Mouse (Mus musculus) regulatory T cell (primary cell): ENCODE data around the gene Ckm.

Experiments used
- in situ Hi-C: fragments of 300-600 bp; cut with MboI, MseI; formaldehyde crosslinking; loops from one replicate; pipeline ENCODE4 v1.15.1; 2025; ENCODE audit warnings: high pct_unique_total_duplicates

The Ckm gene

DNA sequence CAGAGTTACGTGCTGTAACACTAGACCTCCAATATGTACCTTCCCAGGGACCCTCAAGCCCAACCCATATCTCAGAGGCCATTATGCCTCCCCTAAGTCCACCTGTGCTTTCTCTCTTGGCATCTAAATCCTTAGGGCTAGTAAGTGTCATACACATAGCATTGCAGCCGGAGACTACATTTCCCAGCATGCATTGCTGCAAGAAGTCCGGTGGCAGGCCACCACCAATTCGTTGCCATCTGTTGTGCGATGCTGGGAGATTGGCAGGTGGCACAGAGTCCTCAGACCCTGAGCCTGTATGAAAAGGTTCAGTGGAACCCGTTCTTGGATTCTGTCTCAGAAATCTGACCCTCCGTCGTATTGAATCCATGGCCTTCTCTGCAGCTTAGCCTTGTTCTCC is 25.1 kb downstream of the Ckm start:
- in situ Hi-C loops: no loop called here

DNA sequence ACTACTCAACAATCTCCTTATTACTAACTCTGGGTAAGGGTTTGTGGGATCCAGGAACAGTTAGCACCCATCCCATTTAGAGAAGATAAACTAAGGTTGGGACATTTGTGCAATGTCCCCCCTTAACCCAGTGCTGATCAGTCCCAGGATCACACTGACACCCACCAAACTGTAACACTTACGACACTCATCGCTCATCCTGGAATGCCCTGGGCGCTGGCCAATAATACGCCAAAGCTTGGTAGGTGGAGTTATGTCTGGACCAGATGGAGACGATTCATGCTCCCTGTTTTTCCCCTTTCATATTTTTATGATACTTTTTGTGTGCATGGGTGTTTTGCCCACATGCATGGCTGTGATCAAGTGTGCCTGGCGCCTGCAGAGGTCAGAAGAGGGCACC is 25.8 kb downstream of the Ckm start:
- in situ Hi-C loops: no loop called here

DNA sequence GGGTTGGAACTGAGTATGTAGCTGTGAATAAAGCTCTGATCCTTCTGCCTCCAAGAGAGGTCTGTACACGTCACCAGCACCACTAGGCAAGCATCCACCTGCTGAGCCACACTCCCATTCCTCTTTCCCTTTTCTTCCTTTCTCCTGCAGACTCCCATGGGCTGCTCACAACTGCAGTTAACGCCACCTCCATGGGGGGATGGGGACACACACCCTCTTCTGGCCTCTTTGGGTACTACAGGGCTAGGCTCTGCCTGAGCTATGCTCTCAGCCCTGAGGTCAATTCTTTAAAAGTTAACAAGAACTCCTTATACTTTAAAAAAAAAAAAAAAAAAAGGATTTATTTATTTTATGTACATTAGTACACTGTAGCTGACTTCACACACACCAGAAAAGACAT is 27.9 kb downstream of the Ckm start:
- in situ Hi-C loops: no loop called here

DNA sequence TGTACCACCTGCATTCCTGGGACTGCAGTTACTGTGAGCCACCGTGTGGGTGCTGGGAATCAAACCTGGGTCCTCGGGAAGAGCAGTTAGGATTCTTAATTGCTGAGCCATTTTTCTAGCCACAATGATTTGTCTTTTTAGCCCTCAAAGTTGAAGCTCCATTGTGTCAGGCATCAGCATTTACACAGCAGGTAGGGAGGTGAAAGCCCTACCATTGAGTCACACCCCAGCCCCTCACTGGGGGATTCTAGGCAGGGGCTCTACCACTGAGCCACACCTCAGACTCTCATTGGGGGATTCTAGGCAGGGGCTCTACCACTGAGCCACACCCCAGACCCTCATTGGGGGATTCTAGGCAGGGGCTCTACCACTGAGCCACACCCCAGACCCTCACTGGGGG is 31.7 kb downstream of the Ckm start:
- in situ Hi-C loops: no loop called here

DNA sequence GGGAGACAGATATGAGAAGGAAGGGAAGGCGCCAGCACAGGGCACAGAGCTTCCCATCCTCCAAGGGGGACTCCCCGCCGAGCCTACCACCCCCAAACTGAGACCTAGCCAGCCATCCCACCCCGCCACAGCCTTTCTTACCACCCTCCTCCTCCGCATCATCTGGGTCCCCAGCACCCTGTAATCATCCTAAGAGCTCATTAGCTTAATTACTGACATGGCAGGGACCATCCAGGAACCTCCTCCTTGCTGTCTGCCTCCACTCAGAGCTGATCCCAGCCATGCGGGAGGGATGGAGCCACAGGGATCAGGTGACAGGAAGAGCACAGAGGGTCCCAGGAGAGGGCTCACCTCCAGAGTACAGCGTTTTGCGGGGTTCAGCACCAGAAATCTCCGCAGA is 32.5 kb downstream of the Ckm start:
- in situ Hi-C loops: no loop called here

DNA sequence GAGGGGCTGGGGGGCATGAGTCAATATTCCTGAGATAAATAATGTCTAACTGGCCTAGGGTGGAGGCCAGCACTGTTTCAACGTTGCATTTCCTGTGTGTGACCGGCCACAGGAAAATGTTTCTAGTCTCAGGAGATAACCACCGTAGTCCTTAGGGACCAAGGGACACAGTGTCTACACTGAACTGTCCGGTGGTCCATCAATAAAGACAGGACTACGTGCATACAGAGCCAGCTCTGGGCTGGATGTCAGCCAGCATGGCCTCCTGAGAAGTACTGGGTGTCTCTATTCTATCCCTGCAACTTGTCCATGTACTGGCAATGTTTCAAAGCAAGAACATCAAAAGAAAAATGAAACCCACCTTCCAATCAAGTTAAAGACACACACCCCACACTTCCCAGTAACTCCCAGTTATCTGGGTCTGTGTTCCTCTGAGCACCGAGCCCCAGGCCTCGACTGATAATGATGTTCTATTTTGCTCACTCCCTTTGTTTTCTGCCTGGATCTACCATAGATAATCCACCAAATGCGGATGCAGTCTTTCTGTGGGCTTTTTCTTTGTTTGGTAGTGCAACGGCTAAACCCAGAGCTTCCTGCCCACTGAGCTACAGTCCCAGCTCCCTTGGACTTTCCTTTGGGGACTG is 37.0 kb downstream of the Ckm start:
- in situ Hi-C loops: no loop called here

DNA sequence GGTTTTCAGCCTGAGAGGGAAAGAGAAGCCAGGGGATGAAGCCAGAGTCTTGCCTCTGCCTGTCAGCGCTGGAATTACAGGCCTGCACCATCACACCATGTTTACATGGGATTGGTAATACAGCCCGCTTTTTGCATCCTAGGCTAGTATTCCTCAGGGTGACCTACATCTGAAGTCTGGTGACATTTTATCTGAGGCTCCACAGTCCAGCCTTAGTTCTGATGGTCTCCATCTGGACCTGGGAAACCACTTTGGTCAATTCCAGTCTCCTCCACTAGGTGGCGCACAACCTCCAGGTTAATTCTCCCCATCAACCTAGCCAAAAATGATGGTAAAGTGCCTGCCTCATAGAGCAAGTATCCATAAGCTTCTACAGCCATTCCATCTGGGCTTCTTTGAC is 38.8 kb downstream of the Ckm start:
- in situ Hi-C loops: no loop called here

DNA sequence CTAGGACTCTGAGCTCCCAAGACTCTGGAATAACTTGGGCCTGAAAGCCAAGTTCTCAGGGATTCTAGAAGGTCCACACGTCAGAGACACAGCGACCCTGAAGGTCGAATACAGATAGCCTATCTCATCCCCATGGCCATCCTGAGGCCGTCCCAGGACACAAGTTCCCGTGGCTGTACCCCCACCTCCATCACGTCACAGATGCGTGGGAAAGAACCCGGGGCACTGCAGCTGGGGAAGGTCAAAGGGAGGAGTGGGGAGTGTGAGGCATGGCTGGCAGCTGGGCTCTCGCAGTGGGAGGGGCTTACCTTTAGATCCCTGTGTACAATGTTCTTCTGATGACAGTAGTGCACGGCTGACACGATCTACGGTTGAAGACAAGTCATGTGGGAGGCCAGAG is 40.2 kb downstream of the Ckm start:
- in situ Hi-C loops: loop anchor here (5.0 kb wide), 1 partner anchor 98 kb away; no protein-coding TSS in a partner anchor

DNA sequence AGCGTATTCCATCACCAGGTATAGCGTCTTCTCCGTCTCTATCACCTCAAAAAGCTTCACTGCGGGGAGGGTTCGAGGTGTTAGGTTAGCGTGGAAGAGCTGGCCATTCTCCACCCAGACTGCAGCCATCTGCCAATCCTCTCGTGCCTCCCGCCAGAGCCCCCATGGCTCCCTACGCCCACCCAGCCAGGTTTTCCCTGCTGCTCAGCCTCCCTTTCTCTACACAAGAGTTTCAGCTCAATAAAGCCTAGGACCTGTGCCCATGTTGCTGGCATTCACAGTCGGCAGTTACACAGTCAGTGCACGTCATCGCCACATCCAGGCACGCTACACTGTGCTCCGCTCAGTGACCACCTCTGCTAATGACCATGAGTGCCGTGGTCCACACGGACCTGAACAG is 43.1 kb downstream of the Ckm start:
- in situ Hi-C loops: loop anchor here (5.0 kb wide), 1 partner anchor 95 kb away; no protein-coding TSS in a partner anchor

DNA sequence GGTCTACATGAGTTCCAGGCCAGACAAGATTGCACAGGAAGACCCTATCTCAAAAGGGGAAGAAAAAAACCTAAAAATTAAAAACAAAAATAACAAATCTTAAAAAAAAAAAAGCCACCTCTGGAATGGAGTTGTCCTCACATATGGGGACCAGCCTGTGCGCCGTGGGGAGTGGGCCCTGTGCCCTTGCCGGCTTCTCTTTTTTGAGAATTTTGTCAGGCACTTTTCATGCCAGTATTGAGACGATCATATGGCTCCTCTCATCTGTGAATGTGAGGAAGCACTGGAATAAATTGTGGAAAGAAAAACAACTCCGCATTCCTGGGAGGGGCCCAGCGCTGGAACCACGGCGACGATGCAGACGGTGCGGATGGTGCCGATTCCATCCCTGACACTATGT is 44.6 kb downstream of the Ckm start:
- in situ Hi-C loops: loop anchor here (5.0 kb wide), 1 partner anchor 93 kb away; no protein-coding TSS in a partner anchor

DNA sequence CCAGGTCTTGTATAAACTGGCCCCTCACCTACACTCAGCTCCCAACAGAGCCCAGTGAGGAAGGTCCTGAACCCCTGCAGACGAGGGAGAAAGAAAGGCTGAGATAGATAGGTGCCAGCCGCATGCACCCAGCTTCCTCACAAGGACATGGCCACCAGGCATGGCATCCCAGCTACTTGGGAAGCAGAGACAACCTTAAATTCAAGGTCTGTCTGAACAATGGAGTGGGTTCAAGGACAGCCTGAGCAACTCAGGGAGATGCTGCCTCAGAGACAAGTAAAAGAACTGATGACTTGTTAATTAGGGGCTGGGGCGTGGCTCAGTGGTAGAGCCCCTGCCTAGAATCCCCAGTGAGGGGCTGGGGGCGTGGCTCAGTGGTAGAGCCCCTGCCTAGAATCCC is 50.6 kb downstream of the Ckm start:
- in situ Hi-C loops: no loop called here

DNA sequence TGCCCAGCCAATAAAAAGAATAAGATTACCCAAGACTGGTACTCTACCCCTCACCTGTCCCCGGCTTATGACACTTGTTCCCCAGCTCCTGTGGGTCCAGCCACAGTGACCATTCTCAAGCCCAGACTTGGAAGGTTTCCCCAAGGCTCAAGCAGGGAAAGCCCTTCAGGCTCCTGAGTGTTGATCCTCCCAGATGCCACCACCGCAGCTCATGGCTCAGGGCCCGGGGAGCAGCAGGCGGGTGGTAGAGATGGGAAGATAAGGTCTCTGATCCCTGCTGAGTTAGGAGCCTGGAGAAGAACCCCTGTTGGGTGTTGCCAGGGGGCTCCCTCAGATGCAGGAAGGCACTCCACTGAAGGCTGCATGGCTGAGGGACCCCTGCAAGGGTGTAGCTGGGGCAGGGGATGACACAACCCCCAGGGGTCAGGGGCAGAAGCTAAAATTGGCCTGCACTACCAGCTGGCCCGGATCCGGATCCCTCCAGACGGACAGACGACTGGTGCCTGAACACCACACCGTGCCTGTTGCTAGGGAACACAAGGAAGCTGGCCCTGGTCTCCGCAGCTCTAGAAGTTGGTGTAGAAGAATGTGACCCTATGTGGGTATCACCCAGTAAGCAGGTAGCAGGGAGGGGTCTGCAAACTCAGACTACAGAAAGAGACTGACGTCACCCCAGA is 51.4 kb downstream of the Ckm start:
- in situ Hi-C loops: no loop called here

DNA sequence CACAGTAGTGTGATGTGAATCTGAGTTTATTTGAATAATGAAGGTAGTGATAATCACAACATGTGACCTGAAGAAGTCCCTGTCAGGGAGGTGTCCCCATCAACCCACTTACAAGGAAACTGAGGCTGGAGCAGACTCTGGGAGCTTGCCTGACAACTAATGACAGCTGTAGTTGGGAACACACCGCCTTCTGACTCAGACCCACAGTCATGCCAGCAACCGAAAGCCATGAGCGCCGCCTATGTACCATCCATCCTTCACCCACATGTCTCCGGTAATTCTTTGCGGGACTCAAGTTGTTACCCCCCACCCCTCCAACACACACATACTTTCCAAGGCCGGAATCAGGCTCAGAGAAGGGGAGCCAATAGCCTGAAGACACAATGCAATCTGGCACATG is 52.1 kb downstream of the Ckm start:
- in situ Hi-C loops: no loop called here

DNA sequence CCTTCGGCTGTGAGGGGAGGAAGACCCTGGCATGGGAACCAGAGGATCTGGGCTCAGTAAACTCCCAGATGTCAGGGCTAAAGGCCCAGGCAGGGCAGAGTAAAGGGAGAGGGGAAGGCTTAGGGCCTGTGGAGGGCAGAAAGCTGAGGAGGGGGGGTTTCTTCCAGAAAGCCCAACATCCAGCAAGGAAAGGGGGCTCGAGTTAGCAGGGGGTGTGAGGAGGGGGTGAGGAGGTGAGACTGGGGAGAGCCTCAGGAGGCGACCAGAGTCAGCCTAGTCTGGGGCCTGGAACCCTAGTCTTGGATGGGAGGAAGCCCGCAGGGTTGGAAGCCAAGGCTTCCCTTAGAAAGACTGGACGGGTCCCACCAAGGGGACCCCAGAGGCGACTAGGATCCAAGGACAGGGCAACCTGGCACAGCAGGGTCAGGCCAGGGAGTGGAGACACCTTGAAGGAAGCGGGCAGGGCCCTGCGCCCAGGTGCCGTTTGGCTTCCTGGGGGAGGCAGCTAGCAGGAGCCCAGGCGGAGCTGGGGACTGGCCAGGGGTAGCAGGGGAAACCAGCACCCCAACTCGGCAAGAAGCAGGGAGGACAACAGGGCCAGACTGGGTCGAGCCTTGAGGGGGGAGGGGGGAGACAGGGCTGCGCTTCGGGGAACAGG is 53.0 kb downstream of the Ckm start:
- in situ Hi-C loops: no loop called here

DNA sequence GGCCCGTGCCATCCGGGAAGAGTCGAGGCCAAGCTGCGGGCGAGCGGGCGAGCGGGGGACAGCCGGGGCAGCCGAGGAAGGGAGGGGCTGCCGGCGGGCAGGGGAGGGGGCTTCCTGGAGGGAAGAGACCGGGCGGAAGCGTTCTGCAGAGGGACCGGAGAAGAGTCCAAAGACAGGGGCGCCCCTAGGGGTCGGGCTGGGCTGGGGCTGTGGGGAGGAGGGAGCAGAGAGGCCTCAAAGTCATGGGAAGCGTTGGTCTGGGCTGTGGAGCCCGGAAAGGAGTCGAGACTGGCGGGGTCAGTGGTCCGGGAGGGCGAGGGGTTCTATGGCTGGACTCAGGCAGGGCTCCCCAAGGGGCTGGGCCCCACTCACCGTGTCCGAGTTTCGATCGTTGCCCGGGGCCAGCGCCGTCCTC is 53.5 kb downstream of the Ckm start:
- in situ Hi-C loops: no loop called here

DNA sequence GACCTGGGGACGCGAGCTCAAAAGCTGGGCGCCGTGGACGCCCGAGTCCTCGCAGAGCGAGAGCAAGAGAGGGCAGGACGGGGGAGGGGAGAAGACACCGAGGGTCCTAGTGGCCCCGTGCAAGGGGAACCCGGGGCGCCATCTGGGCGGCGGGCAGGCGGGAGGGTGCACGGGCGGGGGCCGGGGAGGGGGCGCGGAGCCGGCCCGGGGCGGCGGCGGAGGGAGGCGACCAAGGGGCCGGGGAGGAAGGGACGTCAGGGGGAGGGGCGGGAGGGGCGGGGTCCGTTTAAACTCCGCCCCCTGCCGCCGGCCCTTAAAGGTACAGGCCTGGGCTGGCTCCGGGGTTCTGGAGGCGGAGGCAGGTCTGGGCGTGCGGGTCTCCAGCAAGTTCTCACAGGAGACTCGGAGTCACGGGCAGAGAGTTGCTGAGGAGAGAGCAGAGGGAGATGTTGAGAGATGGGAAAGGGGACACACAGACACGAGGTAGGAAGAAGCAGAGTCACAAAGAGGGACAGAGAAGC is 54.1 kb downstream of the Ckm start, which contains the start of gene Mark4:
TSS of gene Mark4 (minus strand) at position 231 of the 521 bp plus-strand sequence.
- in situ Hi-C loops: no loop called here

DNA sequence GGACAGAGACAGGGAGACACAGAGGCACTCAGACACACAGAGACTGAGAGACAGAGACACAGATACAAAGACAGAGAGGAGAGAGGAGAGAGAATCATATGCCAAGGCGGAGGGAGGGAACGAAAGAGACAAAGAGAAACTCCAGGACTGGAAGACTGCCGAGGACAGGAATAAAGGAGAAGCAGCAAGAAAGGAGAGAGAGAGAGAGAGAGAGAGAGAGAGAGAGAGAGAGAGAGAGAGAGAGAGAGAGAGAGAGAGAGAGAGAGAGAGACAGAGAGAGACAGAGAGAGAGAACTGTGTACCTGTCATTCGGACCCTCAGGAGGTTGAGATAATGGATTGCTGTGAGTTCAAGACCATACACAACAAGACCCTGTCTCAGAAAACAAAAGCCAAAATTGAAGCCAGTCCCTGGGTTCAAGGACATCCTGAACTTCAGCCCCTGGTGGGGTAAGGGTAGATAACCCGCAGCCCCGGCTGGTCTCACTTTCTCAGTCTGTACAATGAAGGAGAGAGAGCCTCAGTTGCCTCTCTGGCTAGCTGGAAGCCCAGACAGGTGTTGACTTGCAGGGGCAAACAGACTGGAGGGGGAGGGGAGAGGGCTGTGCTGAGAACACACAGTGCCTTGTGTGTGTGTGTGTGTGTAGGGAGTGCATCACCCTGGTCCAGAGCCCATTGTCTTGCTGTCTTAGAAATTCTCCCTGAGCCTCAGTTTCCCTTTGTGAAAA is 54.7 kb downstream of the Ckm start:
- in situ Hi-C loops: no loop called here

DNA sequence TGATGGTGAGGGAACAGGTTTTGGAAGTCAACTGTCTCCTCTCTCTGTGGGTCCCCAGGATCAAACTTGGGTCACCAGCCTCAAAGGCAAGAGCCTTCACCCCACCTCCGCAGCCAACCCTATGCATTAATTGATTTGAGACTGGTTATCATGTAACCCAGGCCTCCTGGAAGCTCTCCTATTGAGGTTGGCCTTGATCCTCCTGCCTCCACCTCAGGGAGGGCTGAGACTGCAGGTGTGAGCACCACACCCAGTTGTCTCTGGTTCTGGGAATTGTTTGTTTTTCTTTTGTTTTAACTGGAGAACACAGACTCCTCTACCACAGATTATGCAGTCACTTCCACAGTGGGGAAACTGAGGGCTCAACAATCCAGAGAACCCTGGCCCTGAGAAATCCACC is 55.9 kb downstream of the Ckm start:
- in situ Hi-C loops: no loop called here

DNA sequence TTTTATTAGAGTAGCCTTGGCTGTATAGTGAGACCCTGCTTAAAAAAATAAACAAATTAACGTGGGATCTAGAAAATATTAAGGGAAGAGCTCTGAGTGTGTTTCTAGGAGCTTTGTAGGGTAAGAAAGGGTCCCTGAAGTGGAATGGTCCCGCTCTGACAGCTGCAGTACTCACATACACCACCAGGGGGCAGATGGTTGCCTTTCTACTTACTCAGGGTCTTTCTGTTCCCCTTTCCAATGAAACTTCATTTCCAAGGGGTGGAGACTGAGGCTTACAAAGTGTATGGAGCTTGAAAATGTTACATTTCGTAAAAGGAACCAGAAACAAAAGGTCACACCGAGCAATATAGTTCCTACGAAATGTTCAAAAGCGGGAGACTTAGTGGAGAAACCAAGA is 56.9 kb downstream of the Ckm start:
- in situ Hi-C loops: no loop called here

DNA sequence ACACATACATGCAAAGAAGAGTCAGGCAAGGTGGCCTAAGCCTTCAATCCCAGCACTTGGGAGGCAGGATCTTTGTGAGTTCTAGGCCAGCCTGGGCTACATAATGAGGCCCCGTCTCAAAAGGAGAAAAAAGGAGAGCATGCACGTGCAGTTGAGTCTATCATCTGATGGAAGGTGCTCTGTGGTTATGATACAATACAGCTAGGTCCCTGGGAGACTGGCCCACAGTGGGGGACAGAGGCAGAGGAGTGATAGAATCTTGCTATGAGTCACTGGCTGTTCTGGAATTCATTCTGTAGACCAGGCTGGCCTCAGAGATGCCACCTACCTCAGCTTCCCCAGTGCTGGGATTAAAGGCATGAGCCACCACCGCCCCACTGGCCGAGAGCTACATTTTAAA is 57.9 kb downstream of the Ckm start:
- in situ Hi-C loops: no loop called here

DNA sequence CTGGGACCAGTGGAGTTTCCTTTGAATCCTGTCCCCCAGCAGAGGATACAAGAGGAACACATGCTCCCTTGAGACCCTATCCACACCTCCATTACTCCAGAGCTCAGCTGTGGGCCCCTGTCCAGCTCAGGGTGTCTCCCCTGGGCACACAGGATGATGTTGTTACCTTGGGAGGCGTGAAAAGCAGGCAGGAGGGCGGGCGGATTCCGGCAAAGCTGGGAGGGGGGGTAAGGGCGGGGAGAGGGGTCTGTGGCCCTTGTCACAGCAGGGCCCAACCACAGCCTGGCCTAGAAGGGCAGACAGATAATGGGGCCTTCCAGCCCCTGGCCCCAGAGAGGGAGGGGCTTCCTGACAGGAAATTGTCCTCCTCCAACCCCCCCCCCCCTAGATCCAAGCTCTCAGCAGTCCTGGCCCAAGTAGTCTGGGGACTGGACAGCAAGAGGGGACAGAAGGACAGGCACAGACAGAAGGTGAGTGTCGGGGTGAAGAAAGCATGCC is 58.4 kb downstream of the Ckm start, which contains the start of gene Exoc3l2:
TSS of gene Exoc3l2 (plus strand) at position 448 of the 498 bp plus-strand sequence.
- in situ Hi-C loops: no loop called here
